ENCODE assay signal across 15 mouse cellular contexts in genomic region chr13:55325596-55325995, GRCm38 (mm10). TPM values are rescaled to one million over a fixed set of nuclear protein-coding genes. Genes with fewer than 3 reads are reported as not detected.
DNase-seq lines count a peak whose midpoint lies in the region; ATAC-seq and TF ChIP-seq lines count a peak whose summit lies in the region.
"Had no signal": no experiment of that assay in that cellular context is flagged by ENCODE, and none has a peak within 500 bp of the region (broad histone marks: within the 10 kb centered on the region; RNA-seq: fewer than 3 reads in every experiment).

No protein-coding gene starts in this region.

- peak overlapping the region; percentile 1; the same call in 1 of the 2 replicates for H3K4me3 ChIP-seq in forebrain, embryonic 10.5 days
- no peak overlapping the region for H3K4me3 ChIP-seq in forebrain, postnatal 0 days (ENCODE audit: low read depth, low read length)
- no peak overlapping the region for H3K4me3 ChIP-seq in kidney, embryonic 16.5 days (ENCODE audit: low read length)
- H3K4me3 ChIP-seq in E14TG2a.4 (replicated peaks; ENCODE audit: low read length) = peak overlapping the region; percentile 35
- H3K4me3 ChIP-seq in liver, postnatal 0 days (ENCODE audit: low read depth, low read length) = no peak overlapping the region
- H3K4me3 ChIP-seq: left cerebral cortex, adult 2 months; megakaryocyte, embryonic 14.5 days; stomach, embryonic 15.5 days had no signal

- no peak overlapping the region for H3K4me2 ChIP-seq in forebrain, postnatal 0 days (ENCODE audit: low read depth)
- H3K4me2 ChIP-seq in kidney, embryonic 16.5 days (replicated peaks; ENCODE audit: low read depth, low read length) = no peak overlapping the region
- H3K4me2 ChIP-seq in liver, postnatal 0 days (ENCODE audit: low read depth, low read length) = 0 out of 2 replicates have a peak overlapping the region, but pooled peaks have one; percentile 5
- H3K4me2 ChIP-seq: stomach, embryonic 15.5 days had no signal

- no peak for TF ChIP-seq CTCF in forebrain, postnatal 0 days (IDR thresholded peaks at IDR 0.05; ENCODE audit: low read depth)
- no peak for TF ChIP-seq CTCF in E14TG2a.4 (conservative IDR thresholded peaks at IDR 0.05; ENCODE audit: low read length)
- no peak for TF ChIP-seq CTCF in liver, postnatal 0 days (IDR thresholded peaks at IDR 0.05; ENCODE audit: low read depth)

- ATAC-seq in forebrain, postnatal 0 days = no peak
- no peak for ATAC-seq in kidney, embryonic 16.5 days (ENCODE audit: low FRiP score, low TSS enrichment)
- no peak for ATAC-seq in liver, postnatal 0 days
- ATAC-seq: activated CD4-positive, CD25-positive, alpha-beta regulatory T cell, adult 4 months; midbrain, embryonic 16.5 days had no signal

- H3K9ac ChIP-seq in forebrain, postnatal 0 days = no peak overlapping the region
- H3K9ac ChIP-seq in kidney, embryonic 16.5 days (replicated peaks; ENCODE audit: low read length) = no peak overlapping the region
- no peak overlapping the region for H3K9ac ChIP-seq in liver, postnatal 0 days (replicated peaks)
- H3K9ac ChIP-seq: stomach, embryonic 15.5 days had no signal

- H3K4me1 ChIP-seq in forebrain, embryonic 10.5 days = peaks cover 63% of the 10 kb centered on the region
- peaks cover 15% of the 10 kb centered on the region; the same call in 1 of the 2 replicates for H3K4me1 ChIP-seq in forebrain, postnatal 0 days (ENCODE audit: insufficient read depth)
- peaks cover 55% of the 10 kb centered on the region for H3K4me1 ChIP-seq in kidney, embryonic 16.5 days (ENCODE audit: insufficient read depth, low read length)
- peaks cover 76% of the 10 kb centered on the region for H3K4me1 ChIP-seq in E14TG2a.4 (replicated peaks; ENCODE audit: low read depth, low read length)
- peaks cover 50% of the 10 kb centered on the region for H3K4me1 ChIP-seq in liver, postnatal 0 days (ENCODE audit: insufficient read depth)

- 85% methylated on average over 11 of the region's 11 CpGs for WGBS in forebrain, embryonic 10.5 days
- 86% methylated on average over 11 of the region's 11 CpGs for WGBS in forebrain, postnatal 0 days
- WGBS in kidney, embryonic 16.5 days = 81% methylated on average over 11 of the region's 11 CpGs
- 79% methylated on average over 11 of the region's 11 CpGs for WGBS in liver, postnatal 0 days (ENCODE audit: insufficient replicate concordance)

- no peak overlapping the region for H3K27ac ChIP-seq in forebrain, embryonic 10.5 days
- H3K27ac ChIP-seq in forebrain, postnatal 0 days (ENCODE audit: low read depth, low read length) = no peak overlapping the region
- no peak overlapping the region for H3K27ac ChIP-seq in kidney, embryonic 16.5 days (ENCODE audit: low read length)
- no peak overlapping the region for H3K27ac ChIP-seq in liver, postnatal 0 days (ENCODE audit: low read depth)
- H3K27ac ChIP-seq: stomach, embryonic 15.5 days had no signal

- peaks cover 9% of the 10 kb centered on the region for H3K27me3 ChIP-seq in forebrain, embryonic 10.5 days (ENCODE audit: poor library complexity, severe bottlenecking)
- H3K27me3 ChIP-seq in forebrain, postnatal 0 days (ENCODE audit: insufficient read depth, low read length) = no peaks in the 10 kb centered on the region
- no peaks in the 10 kb centered on the region for H3K27me3 ChIP-seq in kidney, embryonic 16.5 days (ENCODE audit: insufficient read depth, low read length)
- no peaks in the 10 kb centered on the region for H3K27me3 ChIP-seq in E14TG2a.4 (ENCODE audit: insufficient read depth, low read length)
- H3K27me3 ChIP-seq in liver, postnatal 0 days (ENCODE audit: insufficient read depth, low read length) = no peaks in the 10 kb centered on the region
- H3K27me3 ChIP-seq: megakaryocyte, embryonic 14.5 days; stomach, embryonic 15.5 days had no signal

- no peaks in the 10 kb centered on the region for H3K9me3 ChIP-seq in forebrain, embryonic 10.5 days
- H3K9me3 ChIP-seq in forebrain, postnatal 0 days (ENCODE audit: low read length) = no peaks in the 10 kb centered on the region
- H3K9me3 ChIP-seq in kidney, embryonic 16.5 days (ENCODE audit: low read length) = no peaks in the 10 kb centered on the region
- no peaks in the 10 kb centered on the region for H3K9me3 ChIP-seq in E14TG2a.4 (ENCODE audit: low read length)
- no peaks in the 10 kb centered on the region for H3K9me3 ChIP-seq in liver, postnatal 0 days (ENCODE audit: low read length)
- H3K9me3 ChIP-seq: megakaryocyte, embryonic 14.5 days; stomach, embryonic 15.5 days had no signal

- no peak for DNase-seq in forebrain, embryonic 10.5 days (ENCODE audit: extremely low spot score, low spot score)
- DNase-seq in forebrain, postnatal 0 days = no peak
- DNase-seq in kidney, postnatal 14 days = peak; percentile 36
- DNase-seq in liver, postnatal 0 days = no peak
- no peak for DNase-seq in left cerebral cortex, adult 11 months (ENCODE audit: low spot score)
- DNase-seq in adrenal gland, postnatal 25 days = no peak
- DNase-seq: adrenal gland, postnatal 36 days; thymus, postnatal 4 days had no signal

- no peak for TF ChIP-seq EP300 in liver, postnatal 0 days (IDR thresholded peaks at IDR 0.05; ENCODE audit: low read depth)

- peaks cover 48% of the 10 kb centered on the region for H3K36me3 ChIP-seq in forebrain, embryonic 10.5 days (replicated peaks)
- H3K36me3 ChIP-seq in forebrain, postnatal 0 days (ENCODE audit: insufficient read depth) = peaks cover 21% of the 10 kb centered on the region
- H3K36me3 ChIP-seq in kidney, embryonic 16.5 days (ENCODE audit: insufficient read depth, low read length) = peaks cover 30% of the 10 kb centered on the region
- peaks cover 58% of the 10 kb centered on the region for H3K36me3 ChIP-seq in E14TG2a.4 (ENCODE audit: insufficient read depth, low read length)
- H3K36me3 ChIP-seq in liver, postnatal 0 days (replicated peaks; ENCODE audit: insufficient read depth, low read length) = peaks cover 37% of the 10 kb centered on the region

RNA-seq across cellular contexts. Expression of gene Rab24, which starts 3.9 kb away (rescaled TPM):
- 67.1 and 76.5 TPM in 2 replicates for polyA plus RNA-seq in forebrain, embryonic 10.5 days (2016; fragmentation: Nextera tagmentation; extraction: Ambion mirVana)
- 67.3 and 77.4 TPM in 2 replicates for total RNA-seq in forebrain, postnatal 0 days (2014; rRNA removed)
- polyA plus RNA-seq in forebrain, postnatal 0 days (2015; fragmentation: Nextera tagmentation; extraction: Ambion mirVana) = 92.3 and 99.4 TPM in 2 replicates
- 91.5 and 95.5 TPM in 2 replicates for polyA plus RNA-seq in kidney, embryonic 16.5 days (2015; fragmentation: Nextera tagmentation; extraction: Ambion mirVana)
- 38.7 and 39.6 TPM in 2 replicates for polyA plus RNA-seq in liver, postnatal 0 days (2015; fragmentation: Nextera tagmentation; extraction: Ambion mirVana)
- 58.0 and 87.0 TPM in 2 replicates for total RNA-seq in adrenal gland, postnatal 25 days (2021)

RNA-seq across cellular contexts. Expression of gene Mxd3, which starts 4.0 kb away (rescaled TPM):
- polyA plus RNA-seq in forebrain, embryonic 10.5 days (2016; fragmentation: Nextera tagmentation; extraction: Ambion mirVana) = 23.0 and 28.5 TPM in 2 replicates
- 10.1 and 10.5 TPM in 2 replicates for total RNA-seq in forebrain, postnatal 0 days (2014; rRNA removed)
- 7.3 and 9.4 TPM in 2 replicates for polyA plus RNA-seq in forebrain, postnatal 0 days (2015; fragmentation: Nextera tagmentation; extraction: Ambion mirVana)
- polyA plus RNA-seq in kidney, embryonic 16.5 days (2015; fragmentation: Nextera tagmentation; extraction: Ambion mirVana) = 33.5 and 37.6 TPM in 2 replicates
- 14.0 and 15.9 TPM in 2 replicates for polyA plus RNA-seq in liver, postnatal 0 days (2015; fragmentation: Nextera tagmentation; extraction: Ambion mirVana)
- 5.0 and 8.3 TPM in 2 replicates for total RNA-seq in adrenal gland, postnatal 25 days (2021)

RNA-seq across cellular contexts. Expression of gene Prelid1, which starts 5.3 kb away (rescaled TPM):
- 502 and 512 TPM in 2 replicates for polyA plus RNA-seq in forebrain, embryonic 10.5 days (2016; fragmentation: Nextera tagmentation; extraction: Ambion mirVana)
- 159 and 187 TPM in 2 replicates for total RNA-seq in forebrain, postnatal 0 days (2014; rRNA removed)
- 313 and 316 TPM in 2 replicates for polyA plus RNA-seq in forebrain, postnatal 0 days (2015; fragmentation: Nextera tagmentation; extraction: Ambion mirVana)
- 511 and 518 TPM in 2 replicates for polyA plus RNA-seq in kidney, embryonic 16.5 days (2015; fragmentation: Nextera tagmentation; extraction: Ambion mirVana)
- polyA plus RNA-seq in liver, postnatal 0 days (2015; fragmentation: Nextera tagmentation; extraction: Ambion mirVana) = 196 and 213 TPM in 2 replicates
- 153 and 156 TPM in 2 replicates for total RNA-seq in adrenal gland, postnatal 25 days (2021)

RNA-seq across cellular contexts. Expression of gene Lman2, which starts 37.0 kb away (rescaled TPM):
- 97.8 and 100 TPM in 2 replicates for polyA plus RNA-seq in forebrain, embryonic 10.5 days (2016; fragmentation: Nextera tagmentation; extraction: Ambion mirVana)
- 55.2 and 62.6 TPM in 2 replicates for total RNA-seq in forebrain, postnatal 0 days (2014; rRNA removed)
- polyA plus RNA-seq in forebrain, postnatal 0 days (2015; fragmentation: Nextera tagmentation; extraction: Ambion mirVana) = 32.8 TPM in 2 replicates
- 127 and 131 TPM in 2 replicates for polyA plus RNA-seq in kidney, embryonic 16.5 days (2015; fragmentation: Nextera tagmentation; extraction: Ambion mirVana)
- polyA plus RNA-seq in liver, postnatal 0 days (2015; fragmentation: Nextera tagmentation; extraction: Ambion mirVana) = 50.5 and 56.0 TPM in 2 replicates
- 107 and 109 TPM in 2 replicates for total RNA-seq in adrenal gland, postnatal 25 days (2021)

RNA-seq across cellular contexts. Expression of gene Rgs14, which starts 43.9 kb away (rescaled TPM):
- 0.34 and 0.58 TPM in 2 replicates for polyA plus RNA-seq in forebrain, embryonic 10.5 days (2016; fragmentation: Nextera tagmentation; extraction: Ambion mirVana)
- 4.0 and 4.4 TPM in 2 replicates for total RNA-seq in forebrain, postnatal 0 days (2014; rRNA removed)
- polyA plus RNA-seq in forebrain, postnatal 0 days (2015; fragmentation: Nextera tagmentation; extraction: Ambion mirVana) = 2.5 and 3.9 TPM in 2 replicates
- 1.1 and 1.3 TPM in 2 replicates for polyA plus RNA-seq in kidney, embryonic 16.5 days (2015; fragmentation: Nextera tagmentation; extraction: Ambion mirVana)
- 2.8 and 3.1 TPM in 2 replicates for polyA plus RNA-seq in liver, postnatal 0 days (2015; fragmentation: Nextera tagmentation; extraction: Ambion mirVana)
- total RNA-seq in adrenal gland, postnatal 25 days (2021) = 0.70 and 0.86 TPM in 2 replicates

Comparison
In these comparisons a context has a peak if more than half of its experiments do, and no peak if none do; other contexts are left out.
1. H3K4me3 ChIP-seq: peak in forebrain, embryonic 10.5 days (single experiment) and E14TG2a.4 (single experiment); none in forebrain, postnatal 0 days (single experiment), kidney, embryonic 16.5 days (single experiment) and liver, postnatal 0 days (single experiment).